Mouse (Mus musculus): ENCODE measurements around the gene Cbs.

DNA sequence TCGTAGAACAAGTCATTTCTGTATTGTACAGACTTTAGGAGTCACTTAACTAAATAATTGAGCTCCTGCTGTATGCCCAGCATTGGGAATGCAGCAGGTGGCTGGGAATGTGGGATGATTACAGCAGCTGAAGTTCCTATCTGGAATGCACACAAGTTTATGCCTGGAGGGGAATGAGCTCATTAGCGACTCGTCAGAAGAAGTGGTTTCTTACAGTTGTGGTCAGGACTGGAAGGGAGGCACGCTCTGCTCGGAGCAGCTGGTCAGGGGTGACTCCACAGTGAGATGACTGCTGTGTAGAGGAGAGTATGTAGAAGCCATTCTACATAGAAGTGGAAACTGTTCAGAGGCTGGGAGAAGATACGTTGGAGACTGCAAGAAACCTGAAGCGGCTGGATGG lies 62.4 kb downstream of the Cbs start:
- TF ChIP-seq CTCF (IDR thresholded peaks at IDR 0.05; ENCODE audit: low read depth), result no peak
- no peak for TF ChIP-seq EP300 (IDR thresholded peaks at IDR 0.05; ENCODE audit: low read depth)

Data from liver, postnatal 0 days (tissue).